Mouse (Mus musculus) thymus, adult 2 months (tissue): ENCODE data around the gene Nt5c3. TPM values are rescaled to one million over a fixed set of nuclear protein-coding genes. Genes with fewer than 3 reads are reported as not detected.

Experiments used
- DNase-seq: peaks from one replicate; pipeline ENCODE4 v3.0.0; 2021
- H3K27ac ChIP-seq: fragments of 200-500 bp; 2 replicates; pipeline ENCODE4 v1.5.1; 2012; ENCODE audit warnings: low read length, control low read depth; ENCODE audit not compliant: control insufficient read depth, insufficient read depth
- H3K27me3 ChIP-seq: fragments of 200-500 bp; 2 replicates; pipeline ENCODE4 v1.6.1; 2012; ENCODE audit warnings: mild to moderate bottlenecking, low read length, moderate library complexity, mixed read lengths; ENCODE audit not compliant: control insufficient read depth, insufficient read depth
- H3K36me3 ChIP-seq: fragments of 200-500 bp; 2 replicates; pipeline ENCODE4 v1.6.1; 2012; ENCODE audit warnings: mild to moderate bottlenecking, low read length, moderate library complexity; ENCODE audit not compliant: control insufficient read depth, insufficient read depth
- H3K4me1 ChIP-seq: fragments of 200-500 bp; replicated peaks from 2 replicates; pipeline ENCODE4 v1.6.1; 2012; ENCODE audit warnings: low read length; ENCODE audit not compliant: control insufficient read depth, insufficient read depth
- H3K4me3 ChIP-seq: fragments of 200-500 bp; 2 replicates; pipeline ENCODE4 v1.5.1; 2012; ENCODE audit warnings: mild to moderate bottlenecking, low read length, control low read depth, moderate library complexity; ENCODE audit not compliant: control insufficient read depth, insufficient read depth
- CTCF ChIP-seq: fragments of 200-500 bp; IDR thresholded peaks from 2 replicates; pipeline ENCODE4 v1.5.1; 2012; ENCODE audit warnings: mild to moderate bottlenecking, control low read depth, low read length, moderate library complexity, borderline replicate concordance; ENCODE audit not compliant: control insufficient read depth, poor library complexity, insufficient read depth; ENCODE audit errors: extremely low read depth
- POLR2A ChIP-seq: fragments of 200-500 bp; IDR thresholded peaks from 2 replicates; pipeline ENCODE4 v1.6.1; 2012; ENCODE audit warnings: mild to moderate bottlenecking, low read length, control low read depth, moderate library complexity; ENCODE audit not compliant: control insufficient read depth, poor library complexity, insufficient read depth; ENCODE audit errors: extremely low read depth
- WGBS: fragments of 180-500 bp; shearing (Covaris S2); methylation state at CpG from one replicate; pipeline ENCODE4 v1.1.7; 2018; 5-methylcytosine and 5-hydroxymethylcytosine counted together
- polyA plus RNA-seq: library from polyadenylated mRNA; depleted of rRNA; stranded (reverse); fragments of >200 nt; gene quantifications from 2 replicates; pipeline ENCODE4 v1.2.3, GENCODE M21; 2012

Nt5c3 gene
- polyA plus RNA-seq, 1 experiment = 9.6 TPM

DNA sequence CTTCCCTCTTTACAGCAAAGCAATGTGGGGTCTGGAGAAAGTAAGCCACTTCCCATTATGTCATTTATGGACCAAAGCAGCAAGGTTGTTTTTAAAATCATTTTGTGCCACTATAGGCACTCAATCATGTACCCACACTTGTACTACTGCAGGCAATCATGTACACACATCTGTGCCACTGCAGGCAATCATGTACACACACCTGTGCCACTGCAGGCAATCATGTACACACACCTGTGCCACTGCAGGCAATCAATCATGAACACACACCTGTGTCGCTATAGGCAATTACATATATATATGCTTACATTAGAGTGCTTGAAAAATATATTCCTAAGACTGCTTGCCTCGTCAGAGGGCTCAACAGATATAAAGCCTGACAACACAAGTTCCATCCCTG is 18.8 kb downstream of the Nt5c3 start:
- Histone ChIP-seq H3K36me3 (no peaks in the 10 kb centered on the region), H3K27ac (no peak overlapping the region), H3K4me3 (no peak overlapping the region), H3K27me3 (no peaks in the 10 kb centered on the region), H3K4me1 (peaks cover 4% of the 10 kb centered on the region; the same call in 1 of the 2 replicates)
- WGBS = 93% methylated on average over 2 of the region's 2 CpGs
- no peak for DNase-seq
- no peak for TF ChIP-seq CTCF
- TF ChIP-seq POLR2A = no peak

DNA sequence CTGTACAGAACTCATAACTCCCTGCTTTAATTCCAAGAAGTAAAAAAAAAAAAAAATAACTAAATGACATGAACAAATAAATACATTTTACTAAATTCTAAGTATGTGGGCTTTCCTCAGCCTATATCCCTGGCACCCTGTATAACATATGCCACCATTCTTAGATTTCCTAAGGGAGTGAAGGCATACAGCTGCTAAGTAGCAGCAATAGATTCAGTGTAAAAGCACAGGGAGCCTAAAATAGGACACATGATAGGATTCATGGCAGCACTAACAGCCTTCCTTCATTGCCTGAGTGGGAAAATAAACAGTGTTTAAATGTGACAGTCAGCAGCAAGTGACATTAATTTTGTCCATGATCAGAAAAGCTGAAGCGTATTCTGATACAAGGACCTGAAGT is 19.4 kb downstream of the Nt5c3 start:
- Histone ChIP-seq H3K4me3 (no peak overlapping the region), H3K36me3 (no peaks in the 10 kb centered on the region), H3K4me1 (peaks cover 4% of the 10 kb centered on the region; the same call in 1 of the 2 replicates), H3K27ac (no peak overlapping the region), H3K27me3 (no peaks in the 10 kb centered on the region)
- no peak for DNase-seq
- TF ChIP-seq POLR2A (no peak), CTCF (no peak)
- 93% methylated on average over 1 of the region's 1 CpGs for WGBS

DNA sequence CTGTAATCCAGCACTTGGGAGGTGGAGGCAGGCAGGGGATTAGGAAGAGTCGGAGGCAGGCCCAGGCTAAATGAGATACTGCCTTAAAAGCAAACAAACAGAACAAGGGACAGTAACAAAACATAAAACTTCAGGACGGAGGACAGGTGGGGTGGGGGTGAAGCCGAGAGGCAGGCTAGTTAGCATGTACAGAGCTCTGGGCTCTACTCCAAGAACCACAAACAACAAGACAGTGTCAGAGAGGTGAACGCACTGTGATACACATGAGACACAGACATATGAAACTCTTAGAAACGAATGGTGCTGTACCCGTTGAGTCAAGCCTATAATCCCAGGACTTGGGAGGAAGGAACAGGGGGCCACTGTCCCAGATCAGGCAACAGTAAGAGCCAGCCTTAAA is 19.9 kb downstream of the Nt5c3 start:
- Histone ChIP-seq H3K4me3 (no peak overlapping the region), H3K27me3 (no peaks in the 10 kb centered on the region), H3K36me3 (no peaks in the 10 kb centered on the region), H3K4me1 (peaks cover 4% of the 10 kb centered on the region; the same call in 1 of the 2 replicates), H3K27ac (no peak overlapping the region)
- no peak for DNase-seq
- 78% methylated on average over 6 of the region's 6 CpGs for WGBS
- no peak for TF ChIP-seq CTCF
- TF ChIP-seq POLR2A = no peak

DNA sequence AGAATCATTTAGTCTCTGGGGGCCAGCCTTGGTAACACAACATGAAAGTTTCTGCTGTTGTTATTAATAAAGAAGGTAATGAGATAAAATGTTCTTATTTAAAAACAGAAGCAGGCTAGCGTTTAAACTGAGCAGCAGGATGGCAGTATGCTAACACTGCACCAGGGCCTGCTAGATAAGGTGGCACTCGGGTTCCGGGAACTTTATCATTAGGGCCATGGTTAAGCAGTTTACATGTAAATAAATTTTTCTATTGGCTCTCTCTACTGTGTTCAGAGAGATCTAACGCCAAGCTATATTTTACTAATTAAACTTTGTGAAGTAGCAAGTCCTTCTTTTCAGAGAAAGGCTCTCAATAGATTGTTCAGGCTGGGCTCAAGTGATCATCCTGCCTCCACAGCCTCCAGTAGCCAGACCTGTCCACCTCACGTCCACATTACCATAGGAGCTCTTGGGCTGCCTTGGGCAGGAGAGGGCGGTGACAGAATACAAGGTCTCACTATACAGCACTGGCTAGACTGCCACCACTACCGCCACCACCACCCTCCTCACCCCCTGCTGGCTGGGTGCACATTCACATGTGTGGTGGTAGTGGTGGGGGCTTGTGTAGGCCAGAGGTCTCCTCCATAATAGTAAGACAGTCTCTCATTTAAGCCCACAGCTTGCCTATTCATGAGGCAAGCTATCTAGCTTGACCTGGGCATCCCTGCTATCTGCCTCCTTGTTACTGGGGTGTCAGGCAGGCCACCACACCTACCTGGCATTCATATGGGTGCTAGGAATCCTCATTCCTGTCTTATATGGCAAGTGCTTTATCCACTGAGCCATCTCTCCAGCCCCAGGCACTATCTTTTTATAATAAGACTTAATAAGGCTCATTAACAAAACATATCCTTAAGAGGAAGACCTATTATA is 20.9 kb downstream of the Nt5c3 start:
- peaks cover 4% of the 10 kb centered on the region; the same call in 1 of the 2 replicates for H3K4me1 ChIP-seq
- H3K4me3 ChIP-seq = no peak overlapping the region
- DNase-seq = no peak
- H3K27me3 ChIP-seq = no peaks in the 10 kb centered on the region
- TF ChIP-seq CTCF (no peak), POLR2A (no peak)
- H3K36me3 ChIP-seq = no peaks in the 10 kb centered on the region
- 97% methylated on average over 7 of the region's 7 CpGs for WGBS
- H3K27ac ChIP-seq = no peak overlapping the region

DNA sequence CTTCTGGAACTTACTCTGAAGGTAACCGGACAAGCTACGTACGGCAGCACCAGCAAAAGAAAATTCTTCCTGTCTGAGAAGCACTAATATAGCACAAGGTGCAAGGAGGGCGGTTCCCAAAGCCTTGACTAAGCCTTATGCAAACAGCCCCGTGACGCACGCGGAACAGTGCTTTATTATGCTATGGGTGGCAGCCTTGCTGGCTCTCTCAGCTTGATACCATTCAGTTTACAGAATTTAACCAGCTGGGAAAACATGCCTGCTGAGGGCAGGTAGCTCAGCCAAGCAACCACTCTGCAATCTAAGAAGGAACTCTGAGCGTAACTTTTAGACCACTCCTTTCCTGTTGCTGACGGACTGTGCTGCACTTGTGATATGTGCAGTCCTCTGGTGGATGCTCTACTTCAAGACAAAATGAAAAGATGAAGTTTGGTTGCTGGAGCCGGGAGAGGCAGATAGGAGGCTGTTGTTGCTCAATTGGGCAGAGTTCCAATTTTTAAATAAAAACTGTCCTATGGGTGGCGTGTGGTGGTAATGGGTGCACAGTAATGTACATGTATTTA is 21.8 kb downstream of the Nt5c3 start:
- no peaks in the 10 kb centered on the region for H3K27me3 ChIP-seq
- WGBS = 10% methylated on average over 12 of the region's 12 CpGs
- DNase-seq = peak; percentile 58
- peak overlapping the region; percentile 56; the same call in 1 of the 2 replicates for H3K27ac ChIP-seq
- peaks cover 4% of the 10 kb centered on the region; the same call in 1 of the 2 replicates for H3K4me1 ChIP-seq
- H3K4me3 ChIP-seq = peak overlapping the region; percentile 38
- TF ChIP-seq CTCF (no peak), POLR2A (no peak)
- no peaks in the 10 kb centered on the region for H3K36me3 ChIP-seq

DNA sequence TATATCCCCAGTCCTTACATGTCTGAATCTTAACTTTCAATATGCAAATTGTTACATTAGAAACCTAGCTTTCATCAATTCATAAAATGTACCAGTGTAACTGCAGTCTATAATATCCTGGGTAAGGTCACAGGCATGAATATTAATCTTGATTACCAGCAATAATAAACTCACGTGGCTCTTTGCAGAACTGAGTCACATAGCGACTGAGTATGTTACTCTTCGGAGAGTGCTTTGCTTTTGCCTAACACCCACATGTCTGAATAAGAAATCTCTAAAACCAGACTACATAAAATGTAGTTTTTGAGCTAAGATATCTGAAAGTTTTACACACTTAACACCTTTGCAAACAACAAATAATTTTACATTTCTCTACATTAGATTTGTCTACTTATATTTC is 22.4 kb downstream of the Nt5c3 start:
- no peak overlapping the region for H3K4me3 ChIP-seq
- H3K4me1 ChIP-seq = peaks cover 4% of the 10 kb centered on the region; the same call in 1 of the 2 replicates
- no peaks in the 10 kb centered on the region for H3K27me3 ChIP-seq
- no peak for TF ChIP-seq CTCF
- TF ChIP-seq POLR2A = no peak
- no peaks in the 10 kb centered on the region for H3K36me3 ChIP-seq
- WGBS = 50% methylated on average over 3 of the region's 3 CpGs
- DNase-seq = no peak
- no peak overlapping the region for H3K27ac ChIP-seq
